ENCODE assay signal across 8 mouse cellular contexts in the genomic region with DNA sequence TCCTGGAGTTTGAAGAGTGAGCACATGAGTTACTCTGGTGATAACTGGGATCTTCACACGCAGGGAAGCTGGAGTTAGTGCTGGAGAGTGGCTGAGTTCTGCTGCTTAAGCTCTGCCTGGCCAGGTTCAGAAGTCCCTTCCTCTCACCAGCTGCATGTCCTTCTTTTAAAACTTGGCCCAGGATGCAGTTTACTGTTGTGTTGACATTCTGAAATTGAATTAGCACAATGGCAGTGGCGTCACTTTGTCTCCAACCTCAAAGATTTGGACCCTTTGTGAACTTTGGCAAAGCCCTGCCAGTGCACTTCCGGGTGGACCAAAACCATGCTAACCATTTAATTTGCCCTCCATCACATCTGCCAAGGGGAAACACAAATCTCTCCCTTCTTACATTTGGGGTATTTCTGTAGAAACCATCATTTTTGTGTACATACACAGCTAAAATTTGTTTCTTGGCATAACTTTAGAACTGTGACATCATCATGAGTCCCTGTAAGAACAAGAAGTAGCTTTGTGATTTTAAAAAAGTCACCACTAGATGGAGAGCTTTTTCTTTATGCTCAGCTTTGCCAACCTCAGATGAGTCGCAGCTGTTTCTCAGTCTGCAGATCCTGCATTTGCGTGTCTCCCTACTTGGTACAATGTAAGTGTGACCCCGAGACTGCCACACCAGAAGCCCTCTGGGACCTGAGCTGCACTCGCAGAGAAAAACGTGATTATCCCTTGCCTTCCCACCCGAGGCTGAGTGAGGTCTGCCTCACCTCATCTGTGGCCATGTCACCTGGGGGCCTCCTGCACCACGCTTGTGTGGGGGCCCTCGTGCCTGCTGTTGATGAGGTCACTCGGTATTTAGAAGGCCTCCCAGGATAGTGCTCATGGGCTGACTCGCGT. TPM values are rescaled to one million over a fixed set of nuclear protein-coding genes. Genes with fewer than 3 reads are reported as not detected.
DNase-seq lines count a peak whose midpoint lies in the region; ATAC-seq and TF ChIP-seq lines count a peak whose summit lies in the region.
"Had no signal": no experiment of that assay in that cellular context is flagged by ENCODE, and none has a peak within 500 bp of the region (broad histone marks: within the 10 kb centered on the region; RNA-seq: fewer than 3 reads in every experiment).

No protein-coding gene starts in this region.

- TF ChIP-seq EP300 in liver, postnatal 0 days (IDR thresholded peaks at IDR 0.05; ENCODE audit: low read depth), result no peak

- 0 out of 2 replicates have a peak overlapping the region, but pooled peaks have one; percentile 7 for H3K9ac ChIP-seq in liver, postnatal 0 days (replicated peaks)
- H3K9ac ChIP-seq: liver, embryonic 15.5 days had no signal

- peak; percentile 16 for DNase-seq in thymus, postnatal 14 days
- no peak for DNase-seq in thymus, postnatal 4 days
- peak; percentile 47 for DNase-seq in heart, postnatal 4 days
- no peak for DNase-seq in liver, postnatal 0 days
- no peak for DNase-seq in layer of hippocampus, adult 11-12 months (ENCODE audit: low spot score)

- no peak overlapping the region for H3K4me3 ChIP-seq in liver, postnatal 0 days (ENCODE audit: low read depth, low read length)
- no peak overlapping the region for H3K4me3 ChIP-seq in small intestine, adult 2 months (ENCODE audit: low read depth, low read length)
- H3K4me3 ChIP-seq: liver, embryonic 15.5 days had no signal

- H3K4me1 ChIP-seq in liver, postnatal 0 days (ENCODE audit: insufficient read depth), result 0 out of 2 replicates have a peak, but pooled peaks cover 3% of the 10 kb centered on the region
- H3K4me1 ChIP-seq in small intestine, adult 2 months (ENCODE audit: control insufficient read depth, insufficient read depth, insufficient read length, low read length), result peaks cover 3% of the 10 kb centered on the region

- H3K9me3 ChIP-seq in liver, postnatal 0 days (ENCODE audit: low read length), result no peaks in the 10 kb centered on the region
- H3K9me3 ChIP-seq: liver, embryonic 15.5 days had no signal

- 53% methylated on average over 14 of the region's 14 CpGs for WGBS in liver, postnatal 0 days (ENCODE audit: insufficient replicate concordance)
- WGBS in small intestine, adult 2 months, result 47% methylated on average over 14 of the region's 14 CpGs

- no peaks in the 10 kb centered on the region for H3K27me3 ChIP-seq in liver, postnatal 0 days (ENCODE audit: insufficient read depth, low read length)
- H3K27me3 ChIP-seq in small intestine, adult 2 months (ENCODE audit: control insufficient read depth, insufficient read depth, low read length), result no peaks in the 10 kb centered on the region
- H3K27me3 ChIP-seq: liver, embryonic 15.5 days had no signal

- H3K27ac ChIP-seq in liver, postnatal 0 days (ENCODE audit: low read depth), result peak overlapping the region; percentile 55
- peak overlapping the region; percentile 44 for H3K27ac ChIP-seq in small intestine, adult 2 months (ENCODE audit: insufficient read depth, low read depth, low read length)

- ATAC-seq in common myeloid progenitor, adult 5-6 weeks (replicated peaks; ENCODE audit: low read depth, poor library complexity, severe bottlenecking), result peak; percentile 57
- peak; percentile 56 for ATAC-seq in liver, postnatal 0 days

- no peak overlapping the region for H3K4me2 ChIP-seq in liver, postnatal 0 days (ENCODE audit: low read depth, low read length)
- H3K4me2 ChIP-seq: liver, embryonic 15.5 days had no signal

- H3K36me3 ChIP-seq in liver, postnatal 0 days (replicated peaks; ENCODE audit: insufficient read depth, low read length), result peaks cover 51% of the 10 kb centered on the region
- H3K36me3 ChIP-seq in small intestine, adult 2 months (ENCODE audit: control insufficient read depth, insufficient read depth, low read length), result peaks cover 50% of the 10 kb centered on the region

- TF ChIP-seq POLR2A in small intestine, adult 2 months (IDR thresholded peaks at IDR 0.05; ENCODE audit: low read depth, low read length), result no peak

- TF ChIP-seq CTCF in liver, postnatal 0 days (IDR thresholded peaks at IDR 0.05; ENCODE audit: low read depth), result peak; percentile 63
- peak; percentile 39; the same call in 1 of the 2 replicates for TF ChIP-seq CTCF in small intestine, adult 2 months (IDR thresholded peaks at IDR 0.05; ENCODE audit: extremely low read depth, insufficient read length, insufficient replicate concordance, low read depth, low read length)

RNA-seq across cellular contexts. Expression of gene Prkar1a, which starts 21.1 kb away (rescaled TPM):
- total RNA-seq in common myeloid progenitor, adult 5-6 weeks (2017), result 93.1 and 123 TPM in 2 replicates
- 100 to 1,000 TPM; 629 to 659 TPM for total RNA-seq in heart, postnatal 4 days (2021)
- 118 and 124 TPM in 2 replicates for polyA plus RNA-seq in liver, postnatal 0 days (2015; fragmentation: Nextera tagmentation; extraction: Ambion mirVana)
- 22.8 and 40.8 TPM in 2 replicates for polyA plus RNA-seq in small intestine, adult 2 months (2012; rRNA removed)

RNA-seq across cellular contexts. Expression of gene Fam20a, which starts 51.8 kb away (rescaled TPM):
- not detected in 2 replicates for total RNA-seq in common myeloid progenitor, adult 5-6 weeks (2017)
- total RNA-seq in heart, postnatal 4 days (2021), result 1 to 10 TPM; 5.1 to 5.8 TPM
- 28.0 and 29.0 TPM in 2 replicates for polyA plus RNA-seq in liver, postnatal 0 days (2015; fragmentation: Nextera tagmentation; extraction: Ambion mirVana)
- 12.1 and 25.3 TPM in 2 replicates for polyA plus RNA-seq in small intestine, adult 2 months (2012; rRNA removed)

RNA-seq across cellular contexts. Expression of gene Wipi1, which starts 58.5 kb away (rescaled TPM):
- 1.9 and 5.7 TPM in 2 replicates for total RNA-seq in common myeloid progenitor, adult 5-6 weeks (2017)
- 10 to 100 TPM; 85.0 to 86.1 TPM for total RNA-seq in heart, postnatal 4 days (2021)
- 17.6 TPM in 2 replicates for polyA plus RNA-seq in liver, postnatal 0 days (2015; fragmentation: Nextera tagmentation; extraction: Ambion mirVana)
- 5.4 and 6.7 TPM in 2 replicates for polyA plus RNA-seq in small intestine, adult 2 months (2012; rRNA removed)

Comparison
In these comparisons a context has a peak if more than half of its experiments do, and no peak if none do; other contexts are left out.
1. DNase-seq: peak in thymus, postnatal 14 days (single experiment) and heart, postnatal 4 days (single experiment); none in thymus, postnatal 4 days (single experiment), liver, postnatal 0 days (single experiment) and layer of hippocampus, adult 11-12 months (single experiment).
2. RNA of gene Wipi1, which starts 58.5 kb away (total RNA-seq): 85.0 to 86.1 TPM in heart, postnatal 4 days; 1.9 to 5.7 TPM in common myeloid progenitor, adult 5-6 weeks; every median in the first group is over 10 times any median in the second.